Mouse (Mus musculus) kidney, adult 8-10 months (tissue): ENCODE measurements around the gene Sptlc2.

ENCODE experiments used
- DNase-seq, 2 experiments: peaks; one replicate each; pipeline ENCODE4 v3.0.0; 2022

Sptlc2 gene

DNA sequence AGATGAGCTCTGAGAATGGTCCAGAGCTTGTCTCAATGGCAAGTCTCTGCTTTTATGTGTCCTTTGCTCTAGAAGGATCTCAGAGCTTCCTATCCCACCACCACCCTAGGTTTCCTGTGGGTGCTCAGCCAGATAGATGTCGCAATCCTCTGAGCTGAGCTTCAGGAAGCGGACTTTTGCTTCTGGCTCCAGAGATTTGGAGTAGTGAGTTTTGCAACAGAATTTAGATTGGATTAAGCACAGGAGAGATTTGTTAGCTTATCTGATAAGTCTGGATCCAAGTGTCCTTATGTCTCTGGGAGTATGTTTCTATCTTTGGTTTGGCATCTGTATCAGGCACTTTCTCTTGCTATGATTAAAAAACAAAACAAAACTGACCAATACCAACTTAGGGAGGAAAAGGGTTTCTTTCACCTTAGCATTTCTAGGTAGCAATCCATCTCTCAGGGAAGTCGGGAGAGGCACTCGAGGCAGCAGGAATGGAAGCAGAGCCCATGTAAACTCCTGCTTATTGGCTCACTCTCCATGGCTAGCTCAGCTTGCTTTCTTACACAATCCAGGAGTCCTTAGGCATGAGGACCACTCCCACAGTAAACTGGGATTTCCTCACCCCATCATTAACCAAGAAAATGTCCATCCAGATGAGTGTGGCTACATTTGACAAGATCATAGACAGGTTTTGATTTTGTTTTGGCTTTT, 5.4 kb upstream of the Sptlc2 start:
- peak; percentile 32 to 45 for DNase-seq

DNA sequence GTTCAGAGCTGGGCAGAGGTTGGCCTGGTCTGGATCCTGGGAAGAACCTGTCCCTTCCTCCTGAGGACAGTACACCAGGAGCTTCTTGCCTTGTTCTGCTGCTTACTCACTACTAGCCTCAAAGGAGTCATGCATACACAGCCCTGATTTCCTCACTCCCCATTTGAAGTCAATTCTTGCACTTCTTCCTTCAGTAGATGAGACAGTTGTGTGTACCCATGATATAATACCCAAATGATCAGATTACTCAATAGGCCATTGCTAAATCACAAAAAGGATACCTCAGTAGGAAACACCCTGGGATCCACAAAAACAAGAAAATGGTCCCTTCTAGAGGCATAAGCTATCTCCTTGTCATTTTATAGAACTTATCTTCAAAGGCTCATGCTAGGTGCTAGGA, 3.2 kb upstream of the Sptlc2 start:
- no peak for DNase-seq

DNA sequence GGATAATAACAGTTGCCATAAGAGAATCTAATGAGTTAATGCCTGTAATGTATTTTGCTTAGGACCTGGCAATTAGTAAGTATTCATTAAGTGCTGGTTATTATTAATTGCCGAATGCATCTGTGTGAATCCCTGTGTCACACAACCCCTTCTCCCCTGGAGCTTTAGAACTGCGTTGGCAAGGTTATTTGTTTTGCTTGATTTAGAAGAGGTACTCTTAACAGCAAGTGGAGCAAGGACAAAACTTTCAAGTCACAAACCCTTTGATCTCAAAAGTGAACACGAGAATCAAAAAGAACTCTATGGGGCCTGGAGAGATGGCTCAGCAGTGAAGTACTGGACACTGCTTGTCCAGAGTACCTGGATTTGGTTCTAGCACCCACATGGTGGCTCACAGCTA, 1.1 kb upstream of the Sptlc2 start:
- DNase-seq = no peak

DNA sequence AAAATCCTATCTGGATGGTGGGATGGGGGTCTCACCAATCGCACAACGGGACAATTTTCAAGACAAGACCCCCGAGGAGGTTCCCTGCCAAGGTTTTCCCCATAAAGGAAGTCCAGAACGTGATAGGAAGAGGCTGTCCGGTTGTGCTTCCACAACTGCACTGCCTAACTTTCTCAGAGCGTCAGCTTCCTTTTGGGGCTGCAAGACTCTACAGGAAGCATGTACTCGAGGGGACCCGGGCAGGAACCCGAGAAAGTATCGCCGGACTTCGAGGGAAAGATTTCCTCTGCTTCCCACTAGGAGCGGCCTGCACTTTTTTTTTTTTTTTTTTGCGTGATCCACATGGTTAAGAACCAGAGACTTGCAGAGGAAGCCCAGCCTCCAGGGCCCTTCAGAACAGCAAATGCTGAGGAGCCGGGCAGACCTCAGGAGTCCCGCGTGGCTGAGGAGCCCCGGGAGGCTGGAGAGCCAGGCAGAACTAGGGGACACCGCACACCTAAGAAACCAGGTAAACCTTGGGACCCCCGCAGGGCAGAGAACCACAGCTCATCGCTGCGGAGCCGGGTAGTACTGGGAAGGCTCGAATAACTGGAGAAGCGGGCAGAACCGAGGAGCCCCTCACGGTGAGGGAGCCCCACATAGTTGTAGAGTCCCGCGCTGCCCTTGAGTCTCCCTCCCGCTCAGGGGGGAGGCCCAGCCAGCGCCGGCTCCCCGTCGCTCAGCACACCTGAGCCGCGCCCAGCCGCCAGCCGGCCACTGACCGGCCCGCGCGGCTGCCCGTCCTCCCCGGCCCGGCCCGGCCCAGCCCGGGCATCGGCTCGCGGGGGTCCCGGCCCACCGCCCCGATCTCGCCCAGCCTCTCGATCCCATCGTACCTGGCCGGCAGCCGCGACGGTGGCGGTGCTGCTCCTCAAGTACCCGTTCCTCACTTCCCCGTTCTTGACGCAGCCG, 709 bp downstream of the Sptlc2 start:
- peak in 1 of 2 experiments; percentile 42 for DNase-seq

DNA sequence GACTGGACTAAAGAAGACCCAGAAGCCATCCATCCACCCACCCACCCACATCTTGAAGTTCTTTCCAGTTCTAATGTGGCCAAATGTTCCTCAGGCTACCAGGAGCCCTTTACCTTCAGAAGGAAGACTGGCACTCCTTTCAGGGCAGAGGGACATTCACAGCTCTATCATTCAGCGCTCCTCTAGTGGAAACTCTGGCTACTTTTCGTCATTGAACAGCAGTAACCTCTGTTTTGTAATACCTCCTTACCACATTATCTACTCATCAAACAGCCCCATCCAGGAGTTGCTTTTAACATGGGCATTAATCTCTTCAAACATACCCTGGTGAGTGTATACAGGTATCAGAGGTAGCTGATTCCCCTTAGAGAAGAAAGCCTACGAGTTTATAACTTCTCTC, 3.1 kb downstream of the Sptlc2 start:
- DNase-seq = no peak

DNA sequence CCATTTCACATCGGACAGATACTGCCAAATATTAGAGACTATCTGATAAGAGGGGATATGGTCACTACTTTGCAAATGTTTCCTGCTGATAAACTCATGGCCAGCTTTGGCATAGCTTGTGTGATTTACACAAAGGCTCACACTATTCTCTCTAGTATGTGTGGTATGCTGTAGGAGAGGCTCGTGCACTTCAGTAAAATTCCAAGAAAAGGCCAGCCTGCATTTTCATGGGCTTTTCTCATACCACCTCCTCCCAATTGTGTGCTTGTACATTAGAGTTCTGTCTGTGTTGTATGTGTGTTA, 6.8 kb downstream of the Sptlc2 start:
- DNase-seq = no peak

DNA sequence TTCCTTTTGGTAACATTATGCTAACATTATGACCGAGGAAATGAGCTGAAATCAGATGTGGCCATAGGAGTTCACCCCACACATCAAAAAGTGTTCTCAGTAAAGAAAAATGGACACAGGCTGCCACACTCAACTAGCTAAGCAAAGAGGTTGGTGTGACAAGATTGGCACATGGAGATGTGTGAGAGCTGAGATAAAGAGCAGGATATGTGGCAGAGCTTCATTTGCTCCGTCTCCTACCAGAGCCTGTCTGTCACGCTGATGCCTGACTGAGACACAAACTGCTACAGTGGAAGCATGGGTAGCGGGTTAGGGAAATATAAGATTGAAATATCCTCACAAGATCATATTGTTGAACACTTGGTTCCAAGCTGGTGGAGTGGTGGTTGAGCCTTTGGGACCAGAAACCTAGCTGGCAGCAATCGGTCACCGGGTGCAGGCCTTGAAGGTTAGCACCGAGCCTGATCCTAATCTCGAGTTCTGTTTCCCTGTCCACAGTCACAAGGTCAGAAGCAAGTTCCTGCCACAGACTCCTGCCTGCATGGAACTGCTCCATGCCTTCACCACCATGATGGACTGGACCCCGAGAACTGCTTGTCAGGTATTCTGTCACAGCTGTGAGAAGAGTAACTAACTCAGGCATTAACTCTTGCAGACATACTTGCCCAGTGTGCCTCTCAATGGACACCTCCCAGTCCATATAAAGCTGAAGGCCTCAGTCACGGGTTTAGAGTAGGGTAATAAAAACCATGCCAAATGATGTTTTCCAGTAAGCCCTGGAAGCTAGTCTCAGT, 7.4 kb downstream of the Sptlc2 start:
- DNase-seq = no peak

DNA sequence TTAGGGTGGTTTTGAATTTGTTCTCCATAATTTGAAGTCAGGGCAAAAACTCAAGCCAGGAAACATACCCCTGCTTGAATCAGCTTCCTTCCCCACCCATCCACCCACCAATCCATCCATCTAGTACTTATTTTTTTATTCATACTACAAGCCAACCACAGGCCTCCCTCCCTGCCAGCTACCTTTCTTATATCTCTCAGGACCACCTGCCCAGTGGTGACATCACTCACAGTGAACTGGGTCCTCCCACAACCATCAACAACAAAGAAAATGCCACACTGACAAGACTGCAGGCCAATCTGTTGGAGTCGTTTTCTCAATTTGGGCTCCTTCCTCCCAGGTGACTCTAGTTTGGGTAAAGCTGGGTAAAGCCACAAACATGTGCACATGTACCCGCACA, 8.7 kb downstream of the Sptlc2 start:
- no peak for DNase-seq

DNA sequence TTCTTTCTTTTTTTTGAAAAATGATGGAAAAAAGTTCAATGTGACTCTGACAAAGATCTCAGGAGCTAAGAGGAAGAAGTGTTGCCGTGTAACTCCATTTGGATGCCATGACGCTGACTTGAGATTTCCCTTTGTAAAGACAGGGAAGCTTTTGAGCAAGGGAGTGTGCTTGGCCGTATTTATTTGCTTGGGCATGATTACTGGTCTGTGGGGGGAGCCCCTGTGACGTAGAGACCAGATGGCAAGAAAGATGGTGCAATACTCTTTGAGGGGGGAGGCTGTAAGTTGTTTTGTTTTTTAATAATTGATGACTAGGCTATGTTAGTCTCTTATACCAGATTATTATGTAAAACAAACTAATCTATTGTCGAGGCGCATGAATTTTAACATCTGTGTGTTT, 14.0 kb downstream of the Sptlc2 start:
- DNase-seq = no peak

DNA sequence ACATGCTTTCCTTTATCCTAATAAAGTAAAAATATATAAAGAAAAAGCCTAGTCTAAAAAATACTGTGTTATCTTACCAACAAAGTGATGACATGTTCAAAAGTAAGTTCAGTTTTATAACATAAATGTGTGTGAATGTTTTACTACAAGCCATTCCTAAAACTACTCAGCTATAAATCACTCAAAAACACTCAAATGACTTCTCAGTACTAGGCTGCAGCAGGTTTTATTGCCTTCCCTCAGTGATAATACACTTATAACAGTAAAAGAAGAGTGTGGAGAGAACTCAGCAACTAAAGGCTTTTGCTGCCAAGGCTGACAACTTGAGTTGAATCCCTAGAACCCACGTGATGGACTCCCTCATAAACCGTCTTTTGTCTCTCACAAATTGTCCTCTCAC, 18.8 kb downstream of the Sptlc2 start:
- DNase-seq = no peak

DNA sequence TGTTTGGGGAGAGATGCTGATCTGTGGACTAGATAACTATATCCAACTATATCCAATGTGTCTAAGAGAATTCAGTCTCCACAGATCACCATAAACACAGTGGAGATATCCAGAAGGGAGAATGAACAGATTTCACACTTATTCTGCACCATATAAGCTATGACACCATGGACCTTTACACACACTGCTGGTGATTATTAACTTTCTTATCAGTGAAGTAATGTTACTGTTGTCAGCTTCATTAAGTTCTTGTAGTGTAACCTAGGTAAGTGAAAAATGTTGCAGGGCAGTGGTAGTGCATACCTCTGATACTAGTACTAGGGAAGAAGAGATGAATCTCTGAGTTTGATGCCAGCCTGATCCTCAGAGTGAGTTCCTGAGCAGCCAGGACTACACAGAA, 20.1 kb downstream of the Sptlc2 start:
- no peak for DNase-seq

DNA sequence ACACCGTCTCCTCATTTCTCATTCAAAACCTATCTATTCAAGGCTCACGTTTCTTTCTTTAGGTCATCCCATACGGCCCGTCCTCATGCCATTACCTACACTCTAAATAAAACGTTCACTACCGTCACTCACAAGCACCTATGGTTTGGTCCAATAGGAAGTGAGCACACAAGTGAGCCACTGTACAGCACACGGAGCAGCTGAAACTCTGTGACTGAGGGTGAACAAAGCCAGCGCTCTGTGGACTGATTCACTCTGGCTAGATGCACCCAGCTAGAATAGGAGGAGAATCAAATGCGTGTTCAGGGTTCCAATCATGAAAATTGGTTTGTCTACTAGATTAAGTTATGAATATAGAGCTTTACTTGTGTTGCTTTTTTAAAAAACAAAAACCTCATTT, 22.5 kb downstream of the Sptlc2 start:
- DNase-seq = no peak

DNA sequence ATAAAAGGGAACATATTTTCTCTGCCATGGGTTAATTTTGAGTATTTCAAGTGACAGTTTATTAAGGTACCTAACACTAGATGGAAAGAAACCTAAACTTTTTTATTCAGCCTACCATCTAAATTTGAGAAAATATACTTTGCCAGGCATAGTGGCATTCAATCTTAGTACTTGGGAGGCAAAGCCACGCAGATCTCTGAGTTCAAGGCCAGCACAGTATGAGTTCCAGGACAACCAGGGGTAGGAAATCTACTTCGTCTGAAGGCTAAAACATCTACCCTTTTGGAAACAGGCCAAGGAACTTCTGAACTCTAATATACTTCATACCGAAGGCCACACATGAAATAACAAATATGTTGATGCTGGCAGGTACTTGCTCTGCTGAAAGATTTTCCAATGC, 26.0 kb downstream of the Sptlc2 start:
- DNase-seq = no peak

DNA sequence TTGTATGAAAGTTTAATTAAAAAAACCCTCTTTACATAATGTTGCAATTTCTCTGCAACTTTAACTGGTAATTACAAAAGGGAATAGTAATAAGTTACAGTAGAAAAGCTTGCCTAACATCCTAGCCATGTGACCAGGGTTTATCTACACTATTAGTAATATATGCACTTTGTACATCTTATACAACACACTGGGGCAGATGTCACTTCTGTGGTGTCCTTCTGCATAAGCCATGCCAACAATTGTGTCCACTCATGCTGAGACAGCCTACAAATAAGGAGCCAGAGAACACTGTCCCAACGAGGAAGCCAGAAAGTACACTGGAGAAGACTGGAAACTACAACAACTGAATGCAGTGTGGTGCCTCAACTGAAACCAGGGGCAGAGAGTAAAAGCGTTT, 40.1 kb downstream of the Sptlc2 start:
- DNase-seq = no peak

DNA sequence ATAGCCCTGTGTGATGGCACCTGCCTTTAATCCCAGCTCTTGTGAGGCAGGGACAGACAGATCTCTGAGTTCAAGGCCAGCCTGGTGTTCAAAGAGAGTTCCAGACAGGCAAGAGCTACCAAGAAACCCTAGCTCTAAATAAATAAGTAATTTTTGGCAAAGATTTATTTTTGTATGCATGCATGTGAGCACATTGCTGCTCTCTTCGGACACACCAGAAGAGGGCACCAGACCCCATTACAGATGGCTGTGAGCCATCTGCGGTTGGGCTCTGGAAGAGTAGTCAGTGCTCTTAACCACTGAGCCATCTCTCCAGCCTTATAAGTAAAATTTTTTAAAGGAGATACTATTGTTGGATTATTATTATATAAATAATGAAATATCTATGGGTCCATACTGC, 40.6 kb downstream of the Sptlc2 start:
- DNase-seq = no peak

DNA sequence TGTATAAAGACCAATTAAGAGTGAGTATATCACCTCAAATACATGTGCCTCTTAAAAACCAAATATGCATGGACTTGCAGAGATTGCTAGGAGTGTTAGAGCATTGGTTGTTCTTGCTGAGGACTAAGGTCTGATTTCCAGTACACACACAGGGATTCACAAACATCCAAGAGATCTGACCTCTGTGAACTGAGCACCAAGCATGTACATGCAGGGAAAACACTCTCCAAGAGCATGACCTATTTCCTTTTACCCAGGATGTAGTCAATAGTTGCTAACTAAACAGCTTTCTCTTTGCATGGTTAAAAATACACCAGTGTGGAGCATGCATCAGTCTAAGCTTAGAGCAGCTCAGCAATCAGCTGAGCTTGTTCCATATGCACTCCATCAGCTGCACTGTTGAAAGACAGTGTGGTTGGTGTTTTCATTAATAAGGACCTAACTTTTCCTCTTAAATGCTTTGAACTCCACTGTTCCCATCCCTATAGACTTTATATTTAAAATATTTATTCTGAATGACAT, 45.0 kb downstream of the Sptlc2 start:
- DNase-seq = no peak

DNA sequence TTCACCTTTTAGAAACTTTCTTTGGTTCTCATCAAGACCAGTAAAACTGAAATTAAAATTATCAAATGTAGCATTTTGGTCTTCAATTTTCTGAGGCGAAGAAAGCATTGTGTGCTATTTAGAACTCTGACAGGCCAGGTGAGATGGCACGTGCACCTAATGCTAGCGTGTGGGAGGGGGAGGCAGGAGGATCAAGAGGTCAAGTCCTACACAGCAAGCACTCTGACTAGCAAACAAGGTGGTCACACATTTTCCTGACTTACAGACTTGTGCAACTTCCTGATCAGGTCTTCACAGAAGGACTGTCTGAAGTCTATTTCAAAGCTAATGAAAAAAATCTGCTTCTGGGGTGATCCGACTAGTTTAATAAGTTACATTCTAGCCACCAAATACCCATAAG, 50.1 kb downstream of the Sptlc2 start:
- DNase-seq = no peak

DNA sequence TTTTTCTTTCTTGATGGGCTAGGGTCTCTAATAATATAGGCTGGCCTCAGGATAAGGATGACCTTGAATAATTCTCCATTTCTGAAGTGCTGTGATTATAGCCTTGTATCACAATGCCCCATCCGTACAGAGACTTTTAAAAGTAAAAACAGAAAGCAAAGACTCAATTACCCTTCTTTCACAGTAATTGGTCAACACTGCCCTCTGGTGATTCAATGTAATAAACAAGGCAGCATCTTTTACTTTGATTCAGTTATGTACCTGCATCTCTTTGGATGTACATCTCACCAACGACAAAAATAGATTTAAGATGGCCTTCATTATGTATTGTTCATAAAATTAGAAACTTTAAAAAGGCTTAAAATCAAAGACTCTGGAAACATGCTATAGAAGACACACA, 53.3 kb downstream of the Sptlc2 start:
- no peak for DNase-seq

DNA sequence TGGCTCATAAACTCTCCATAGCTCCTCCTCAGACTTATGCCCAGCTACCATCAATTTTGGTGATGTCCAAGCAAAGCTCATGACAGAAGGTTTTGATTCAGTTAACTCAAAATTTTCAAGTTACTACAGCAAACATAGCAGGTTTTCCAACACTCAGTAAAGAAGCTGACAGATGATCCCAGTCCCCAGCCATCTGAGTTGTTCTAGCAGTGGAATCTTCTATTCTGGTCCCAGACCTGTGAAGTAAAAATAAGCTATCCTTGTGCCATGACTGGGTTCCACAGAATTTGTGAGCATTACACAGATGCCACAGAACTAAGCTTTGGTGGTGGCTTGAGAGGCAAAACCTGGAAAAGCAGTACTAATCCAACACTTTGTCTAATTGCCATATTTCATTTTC, 54.4 kb downstream of the Sptlc2 start:
- DNase-seq = no peak

DNA sequence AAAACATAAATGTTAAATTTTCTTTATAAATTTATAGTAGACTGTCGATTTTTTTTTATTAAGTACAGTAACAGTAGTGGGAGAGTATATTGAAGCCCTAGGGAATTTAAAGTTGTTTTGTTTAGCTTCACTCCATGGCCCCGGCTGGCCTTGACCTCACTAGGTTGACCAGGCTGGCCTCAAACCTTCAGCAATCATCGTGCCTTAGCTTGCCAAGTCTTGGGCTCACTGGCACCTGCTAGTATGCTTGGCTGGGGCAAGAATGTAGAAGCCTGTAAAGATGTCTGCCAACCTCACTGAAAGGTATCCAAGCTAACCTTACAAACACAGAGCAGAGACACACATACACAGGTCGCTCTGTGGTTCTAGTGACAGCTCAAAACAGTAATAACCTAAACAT, 55.6 kb downstream of the Sptlc2 start:
- DNase-seq = peak; percentile 7

DNA sequence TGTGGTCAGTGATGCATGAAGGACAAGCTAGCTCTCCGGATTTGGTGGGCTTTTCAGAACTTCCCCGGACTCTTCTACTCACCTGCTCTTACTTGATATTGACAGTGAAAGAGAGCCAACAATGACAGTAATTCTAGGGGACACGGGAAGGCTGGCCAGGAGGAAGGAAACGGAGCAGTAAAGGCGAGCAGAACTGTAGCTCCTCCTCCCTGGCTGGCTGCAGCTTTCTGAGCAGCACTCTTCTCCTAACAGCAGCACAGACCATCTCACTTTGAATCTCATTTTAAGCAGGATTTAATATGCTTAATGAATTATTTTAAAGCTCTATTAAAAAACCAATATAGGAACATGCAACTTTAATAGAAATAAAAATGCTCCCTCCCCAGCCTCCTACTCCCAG, 56.2 kb downstream of the Sptlc2 start:
- DNase-seq = no peak

DNA sequence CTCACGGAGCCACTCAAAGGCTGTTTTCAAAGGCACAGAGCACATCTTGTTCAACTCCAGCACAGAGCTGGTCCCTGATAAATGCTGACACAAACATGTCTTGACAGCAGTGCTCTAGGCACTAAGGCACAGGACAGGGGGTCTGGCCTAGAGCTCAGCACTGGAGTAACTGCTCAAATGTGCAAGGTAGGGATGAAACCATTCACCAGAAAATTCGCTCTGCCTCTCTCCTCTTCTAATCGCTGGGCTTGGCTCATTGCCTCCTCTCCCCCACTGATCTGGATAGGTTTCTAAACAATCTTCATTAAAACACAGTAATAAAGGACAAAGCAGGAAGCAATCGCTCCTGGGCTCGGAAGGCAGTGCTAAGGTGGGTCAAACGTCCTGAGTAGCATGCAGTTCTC, 57.1 kb downstream of the Sptlc2 start:
- DNase-seq = peak in 1 of 2 experiments; percentile 10

DNA sequence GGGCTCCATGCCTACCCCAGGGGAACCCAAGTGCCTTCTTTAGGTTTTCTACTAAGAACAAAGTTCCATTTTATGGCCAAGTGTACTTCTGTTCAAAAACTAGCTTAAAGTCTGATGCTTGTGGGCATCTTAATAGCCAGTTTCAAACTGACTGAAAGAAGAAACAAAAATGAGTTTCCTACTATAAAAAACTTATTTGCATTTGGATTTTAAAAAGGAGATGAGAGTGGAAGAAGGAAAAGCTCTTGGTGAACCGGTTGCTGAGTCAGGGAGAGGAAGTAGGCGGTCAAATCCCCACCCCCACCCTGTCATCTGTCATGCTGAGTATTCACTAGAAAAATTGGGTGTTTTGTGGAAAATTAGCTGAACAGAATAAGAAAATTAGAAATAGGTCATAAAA, 57.9 kb downstream of the Sptlc2 start:
- no peak for DNase-seq

DNA sequence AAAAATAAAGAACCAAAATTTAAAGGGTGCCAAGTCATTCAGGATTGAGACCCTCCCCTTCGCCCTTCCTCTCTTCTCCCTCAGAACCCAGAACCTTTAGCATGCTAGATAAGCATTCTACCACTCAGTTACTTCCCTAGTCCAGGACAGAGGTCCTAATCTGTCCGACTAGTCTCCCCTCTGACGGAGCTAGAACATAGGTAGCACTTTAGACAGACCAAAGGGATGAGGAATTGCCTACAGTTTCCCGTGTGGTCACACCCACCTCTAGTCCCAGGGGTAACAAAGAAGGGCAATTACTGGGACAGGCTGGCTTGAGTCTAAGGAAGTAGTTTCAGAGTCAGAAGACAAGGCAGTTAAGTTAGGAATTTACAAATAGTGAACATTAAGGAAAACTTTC, 60.1 kb downstream of the Sptlc2 start:
- DNase-seq = no peak
